Mouse (Mus musculus) CD4-positive, CD25-positive, alpha-beta regulatory T cell, adult 9 weeks (primary cell): ENCODE data around the gene Kpna3. TPM values are rescaled to one million over a fixed set of nuclear protein-coding genes. Genes with fewer than 3 reads are reported as not detected.

ENCODE experiments used
- polyA plus RNA-seq: library from polyadenylated mRNA; unstranded; fragments of 100-300 nt; shearing (Covaris generic); gene quantifications from one replicate; pipeline ENCODE4 v1.2.1, GENCODE M21; 2017

The Kpna3 gene
- polyA plus RNA-seq, result 45.2 TPM

DNA sequence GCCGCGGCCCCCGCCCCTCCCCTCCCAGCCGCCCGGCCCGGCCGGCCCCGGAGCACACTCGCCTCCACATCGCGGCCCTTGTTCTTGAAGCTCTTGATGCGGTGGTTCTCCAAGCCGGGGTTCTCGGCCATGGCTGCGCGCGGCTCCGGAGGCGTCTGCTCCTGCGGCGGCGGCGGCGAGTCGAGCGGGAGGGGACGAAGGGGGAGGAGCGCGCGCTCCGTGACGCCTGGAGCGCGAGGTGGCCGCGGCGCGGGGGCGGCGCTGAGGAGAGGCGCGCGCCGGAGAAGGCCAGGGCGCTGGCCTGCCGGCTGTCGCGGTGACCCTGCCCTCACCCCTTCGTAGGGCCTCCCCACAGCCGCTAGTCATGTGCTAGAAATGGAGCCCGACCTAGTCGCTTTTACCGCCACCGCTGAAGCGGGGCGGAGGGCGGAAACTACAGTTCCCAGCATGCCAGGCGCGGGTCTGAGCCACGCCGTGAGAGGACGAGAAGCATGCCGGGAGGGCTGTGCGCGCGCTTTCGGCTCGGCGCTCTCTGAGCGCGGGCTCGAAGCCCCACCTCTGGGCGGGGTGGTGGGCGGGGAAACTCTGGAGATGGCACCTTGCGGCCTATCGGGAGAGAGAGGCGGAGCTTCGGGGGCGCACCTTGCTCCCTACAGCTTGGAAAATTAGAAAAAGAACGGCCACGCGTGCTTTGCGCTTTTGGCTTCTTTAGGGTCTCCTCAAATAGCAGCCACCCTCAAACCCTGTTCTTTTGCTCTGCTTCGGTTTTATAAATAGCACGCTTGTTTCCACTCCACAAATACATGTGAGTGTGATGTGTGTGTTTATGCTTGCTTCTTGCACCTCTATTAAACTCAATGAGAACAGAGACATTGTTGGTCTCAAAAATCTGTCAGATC lies at the start of gene Kpna3:
Kpna3 (minus strand) TSS at position 214 of the 899 bp plus-strand sequence.

GRCm38 (mm10) chr14:61360131-61360980 lies 79.3 kb downstream of the Kpna3 start, which contains the start of gene Ebpl:
Gene Ebpl (minus strand): TSS chr14:61360439.

Other genes starting within 250 kb of the Kpna3 start
- not detected for gene Sgcg, start 181.4 kb downstream of the Kpna3 start, polyA plus RNA-seq
- 0.43 TPM for gene Arl11, start 130.1 kb downstream of the Kpna3 start, polyA plus RNA-seq
- 9.4 TPM for gene Ebpl, start 79.4 kb downstream of the Kpna3 start, polyA plus RNA-seq
- gene Spryd7, start 117.0 kb upstream of the Kpna3 start, polyA plus RNA-seq, result 6.7 TPM
- gene Trim13, start 158.4 kb upstream of the Kpna3 start, polyA plus RNA-seq, result 9.6 TPM
- 0.35 TPM for gene Kcnrg, start 167.6 kb upstream of the Kpna3 start, polyA plus RNA-seq